Mouse (Mus musculus): ENCODE results near the gene Samd11.

DNA sequence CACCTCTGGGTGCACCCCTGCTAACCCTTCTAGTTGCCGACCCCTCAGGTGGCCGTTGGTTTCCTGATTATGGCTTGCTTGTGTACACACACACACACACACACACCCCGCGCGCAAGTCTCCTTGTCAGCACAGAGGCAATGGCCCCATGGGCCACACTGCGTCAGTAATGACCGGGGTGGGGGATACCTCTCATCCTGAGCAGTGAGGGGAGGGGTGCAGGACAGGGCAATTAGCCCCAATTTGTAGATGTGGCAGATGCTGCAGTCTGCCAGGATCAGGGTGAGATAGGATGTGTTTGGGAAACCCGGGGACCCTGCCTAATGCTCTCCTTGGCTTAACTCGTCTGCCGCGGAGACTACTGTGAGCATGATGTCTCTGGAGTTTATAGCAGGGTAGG is 5.9 kb downstream of the Samd11 start:
- TF ChIP-seq CTCF (IDR thresholded peaks at IDR 0.05; ENCODE audit: extremely low read depth, insufficient read length, insufficient replicate concordance, low read depth, low read length) (no peak), POLR2A (IDR thresholded peaks at IDR 0.05; ENCODE audit: low read depth, low read length) (no peak)
